Mouse (Mus musculus): ENCODE results near the gene Ypel5.

Gene Ypel5

GRCm38 (mm10) chr17:72844393-72844792 is 8.1 kb downstream of the Ypel5 start:
- DNase-seq (ENCODE audit: extremely low spot score): no peak

DNA sequence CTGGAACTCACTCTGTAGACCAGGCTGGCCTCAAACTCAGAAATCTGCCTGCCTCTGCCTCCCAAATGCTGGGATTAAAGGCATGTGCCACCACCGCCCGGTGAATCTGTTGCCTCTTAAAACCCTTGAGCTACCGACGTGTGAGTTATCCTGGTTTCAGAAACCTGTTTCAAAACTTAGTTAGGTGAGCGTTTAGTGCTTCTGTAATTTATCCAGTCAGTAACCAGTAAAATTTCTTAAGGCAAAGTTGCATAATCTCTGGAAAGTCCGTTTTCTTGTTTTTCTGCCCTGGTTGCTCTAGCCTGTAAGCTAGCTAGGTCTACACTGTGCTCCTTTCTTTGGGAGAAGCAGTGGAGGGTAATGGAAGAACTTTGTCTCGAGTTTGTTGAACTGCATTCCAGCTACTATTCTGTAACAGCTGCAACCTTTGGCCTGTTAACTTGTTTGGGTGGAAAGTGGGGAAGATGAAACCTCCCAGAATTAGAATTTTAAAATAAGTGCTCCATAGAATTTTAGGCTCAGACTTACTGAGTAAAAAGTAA is 8.8 kb downstream of the Ypel5 start:
- DNase-seq (ENCODE audit: extremely low spot score): no peak

- no peak for DNase-seq (ENCODE audit: extremely low spot score)
These were observed 9.3 kb downstream of the Ypel5 start for GRCm38 (mm10) chr17:72845521-72845920.

DNA sequence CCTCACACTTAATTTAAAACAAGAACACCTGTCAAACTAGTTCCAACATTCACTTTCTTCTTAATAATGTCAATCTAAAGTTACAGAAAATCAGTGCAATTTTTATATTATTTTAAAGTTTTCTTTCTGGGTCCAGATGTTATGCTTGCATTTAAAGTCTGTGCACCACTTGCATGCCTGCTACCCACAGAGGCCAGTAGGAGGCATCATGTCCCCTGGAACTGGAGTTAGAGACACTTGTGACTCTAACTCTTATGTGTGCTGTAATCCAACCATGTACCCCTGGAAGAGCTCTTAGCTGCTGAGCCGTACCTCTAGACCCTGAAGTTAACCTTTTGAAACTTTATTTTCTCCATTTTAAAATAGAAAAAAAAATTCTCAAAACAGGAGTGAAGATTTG is 19.0 kb downstream of the Ypel5 start:
- no peak for DNase-seq (ENCODE audit: extremely low spot score)

DNA sequence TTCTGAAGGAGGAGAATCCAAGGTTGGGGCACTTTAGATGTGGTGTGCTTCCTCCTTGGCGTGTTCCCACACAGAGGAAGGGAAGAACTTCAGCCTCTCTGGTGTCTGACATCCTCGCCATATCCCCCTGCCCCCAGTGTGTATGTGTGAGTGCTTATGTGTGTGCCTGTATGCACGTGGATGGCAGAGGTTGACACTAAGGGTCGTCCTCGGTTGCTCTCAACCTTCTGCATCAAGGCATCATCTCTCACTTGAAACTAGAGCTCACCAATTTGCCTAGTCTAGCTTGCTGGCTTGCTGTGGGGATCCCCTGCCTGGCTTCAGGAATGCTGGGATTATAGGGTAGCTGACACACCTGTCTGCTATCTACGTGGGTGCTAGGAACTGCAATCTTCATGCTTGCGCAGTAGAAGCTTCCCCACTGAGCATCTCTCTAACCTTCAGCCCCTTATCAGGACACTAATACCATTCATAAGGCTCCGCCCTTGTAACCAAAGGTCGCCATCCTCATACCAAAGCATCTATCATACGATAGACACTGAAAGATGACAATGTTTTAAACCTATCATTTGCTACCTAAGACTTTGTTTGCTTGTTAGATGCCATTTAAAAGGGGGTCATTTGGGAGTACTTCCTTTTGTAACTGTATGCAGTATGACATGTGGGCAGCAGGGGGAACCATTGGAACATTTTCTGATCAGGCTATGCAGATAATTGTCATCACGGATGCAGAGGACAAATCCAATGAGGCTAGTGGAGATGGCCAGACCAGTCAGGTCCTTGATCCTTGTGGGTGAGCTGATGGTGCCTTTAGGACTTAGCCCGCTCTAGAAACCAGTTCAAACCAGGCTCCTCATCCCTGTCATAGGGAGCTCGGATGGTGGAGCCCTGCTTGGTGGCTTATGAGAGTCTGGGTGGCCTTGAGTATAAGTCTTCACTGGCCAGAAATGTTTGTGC is 21.7 kb downstream of the Ypel5 start:
- peak; percentile 68 for DNase-seq (ENCODE audit: extremely low spot score)

DNA sequence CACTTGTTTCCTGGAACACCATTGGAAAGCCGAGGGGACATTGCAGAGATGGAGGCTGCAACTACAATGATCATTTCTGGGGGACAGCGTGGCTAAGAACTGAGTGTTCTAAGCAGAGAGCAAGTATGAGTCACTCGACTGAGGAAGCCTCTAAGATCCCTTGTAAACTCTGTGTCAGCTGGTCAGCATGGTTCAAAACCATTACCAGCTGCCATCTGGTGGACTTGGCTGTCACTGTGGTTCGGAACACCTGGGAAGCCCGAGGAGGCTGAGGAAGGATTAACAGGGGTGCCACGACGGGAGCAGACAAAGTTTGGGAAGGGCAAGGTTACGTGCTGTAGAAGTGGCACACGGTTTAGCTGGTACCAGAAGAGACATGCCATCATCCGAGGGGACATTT is 27.0 kb downstream of the Ypel5 start:
- no peak for DNase-seq (ENCODE audit: extremely low spot score)

GRCm38 (mm10) chr17:72866624-72867245 is 30.5 kb downstream of the Ypel5 start:
- no peak for DNase-seq (ENCODE audit: extremely low spot score)

GRCm38 (mm10) chr17:72868181-72868580 is 31.9 kb downstream of the Ypel5 start:
- no peak for DNase-seq (ENCODE audit: extremely low spot score)

DNA sequence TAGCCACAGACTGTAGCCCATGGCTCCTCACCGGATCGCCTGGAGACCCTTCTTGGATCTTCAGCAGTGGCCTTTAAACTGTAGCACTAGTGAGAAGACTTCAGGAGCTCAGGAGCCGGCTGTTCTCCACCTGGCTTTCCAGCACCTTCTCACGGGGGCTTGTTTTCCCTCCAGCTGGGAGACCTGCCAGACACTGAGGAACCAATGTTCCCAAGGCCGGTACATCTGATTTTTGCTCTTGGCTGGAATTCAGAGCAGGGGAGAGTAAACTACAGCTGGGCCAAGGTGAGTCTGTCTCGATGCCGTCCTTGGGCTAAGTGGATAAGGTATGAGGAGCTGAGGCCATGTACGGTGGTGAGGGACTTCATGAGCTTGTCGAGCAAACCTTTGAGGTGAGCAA is 42.7 kb downstream of the Ypel5 start:
- DNase-seq (ENCODE audit: extremely low spot score): no peak

- DNase-seq (ENCODE audit: extremely low spot score): no peak
These were observed 43.9 kb downstream of the Ypel5 start for GRCm38 (mm10) chr17:72880156-72880555.

DNA sequence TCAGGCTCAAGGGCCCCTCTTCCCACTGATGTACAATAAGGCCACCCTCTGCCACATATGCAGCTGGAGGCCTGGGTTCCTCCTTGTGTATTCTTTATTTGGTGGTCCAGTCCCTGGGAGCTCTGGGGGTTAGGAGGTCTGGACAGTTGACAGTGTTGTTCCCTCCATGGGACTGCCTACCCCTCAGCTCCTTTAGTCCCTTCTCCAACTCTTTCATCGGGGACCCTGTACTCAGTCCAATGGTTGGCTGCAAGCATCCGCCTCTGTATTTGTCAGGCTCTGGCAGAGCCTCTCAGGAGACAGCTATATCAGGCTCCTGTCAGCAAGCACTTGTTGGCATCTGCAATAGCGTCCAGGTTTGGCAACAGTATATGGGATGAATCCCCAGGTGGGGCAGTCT is 44.8 kb downstream of the Ypel5 start:
- DNase-seq (ENCODE audit: extremely low spot score): no peak

- DNase-seq (ENCODE audit: extremely low spot score): no peak
These were observed 45.6 kb downstream of the Ypel5 start for GRCm38 (mm10) chr17:72881804-72882203.

- peak; percentile 79 for DNase-seq (ENCODE audit: extremely low spot score)
These were observed 53.5 kb downstream of the Ypel5 start for GRCm38 (mm10) chr17:72889556-72890397.

DNA sequence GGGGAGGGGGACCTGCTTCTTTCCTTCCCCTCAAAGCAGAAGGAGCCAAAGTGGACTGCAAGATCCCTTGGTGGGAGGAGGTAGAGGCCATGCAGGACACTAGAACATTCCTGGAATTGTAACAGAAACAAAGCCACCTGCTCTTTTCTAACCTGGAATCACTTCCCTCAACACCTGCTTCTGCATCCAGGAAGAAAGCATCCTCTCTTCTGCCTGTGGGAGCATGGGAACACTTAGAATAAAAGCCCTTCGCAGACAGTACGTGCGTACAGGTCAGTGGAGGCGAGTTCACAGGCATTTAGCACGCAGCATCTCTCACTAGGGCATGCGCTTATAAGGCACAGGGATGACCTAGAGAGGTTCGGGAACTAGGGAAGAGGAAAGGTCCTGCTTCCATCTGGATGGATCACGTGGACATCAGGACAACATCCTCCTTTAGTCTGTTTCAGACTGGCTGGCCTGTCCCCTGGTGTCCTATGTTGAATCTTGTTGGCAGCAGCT is 54.2 kb downstream of the Ypel5 start:
- no peak for DNase-seq (ENCODE audit: extremely low spot score)

- no peak for DNase-seq (ENCODE audit: extremely low spot score)
These were observed 55.3 kb downstream of the Ypel5 start for GRCm38 (mm10) chr17:72891556-72891955.

DNA sequence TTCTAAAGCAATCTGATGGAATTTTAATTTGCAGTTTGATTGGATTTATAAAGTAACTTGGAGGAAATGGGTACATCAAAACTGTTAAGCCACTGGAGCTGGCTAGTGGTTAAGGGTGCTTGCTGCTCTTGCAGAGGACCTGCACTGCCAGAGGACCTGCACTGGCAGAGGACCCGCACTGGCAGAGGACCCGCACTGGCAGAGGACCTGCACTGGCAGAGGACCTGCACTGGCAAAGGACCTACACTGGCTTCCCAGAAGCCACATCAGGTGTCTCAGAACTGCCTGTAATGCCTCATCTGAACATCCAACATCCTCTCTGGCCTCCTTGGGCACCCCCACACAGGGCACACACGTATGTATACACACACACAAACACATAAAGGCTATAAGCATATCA is 59.3 kb downstream of the Ypel5 start:
- DNase-seq (ENCODE audit: extremely low spot score): no peak

DNA sequence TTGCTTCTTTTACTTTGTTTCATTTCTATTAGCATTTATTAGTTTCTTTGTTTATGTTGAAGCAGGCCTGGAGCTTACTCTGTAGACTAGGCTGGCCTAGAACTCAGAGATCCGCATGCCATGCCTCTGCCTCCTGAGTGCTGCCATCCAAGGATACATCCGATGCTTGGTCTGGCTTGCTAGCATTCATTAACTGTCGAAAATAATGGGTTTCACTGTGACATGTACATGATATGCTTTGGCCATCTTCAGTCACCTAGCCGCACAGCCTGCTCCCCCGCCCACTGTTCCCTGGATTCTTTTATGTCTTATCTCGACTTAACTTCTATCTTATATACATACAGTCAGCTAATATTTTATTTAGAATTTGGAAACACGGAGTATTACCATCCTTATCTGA is 60.8 kb downstream of the Ypel5 start:
- no peak for DNase-seq (ENCODE audit: extremely low spot score)

GRCm38 (mm10) chr17:72897961-72898360 is 61.7 kb downstream of the Ypel5 start:
- DNase-seq (ENCODE audit: extremely low spot score): no peak

GRCm38 (mm10) chr17:72898775-72899174 is 62.5 kb downstream of the Ypel5 start:
- no peak for DNase-seq (ENCODE audit: extremely low spot score)
